Mouse (Mus musculus) lung, embryonic 14.5 days (tissue): ENCODE results near the gene Glp2r. TPM values are rescaled to one million over a fixed set of nuclear protein-coding genes. Genes with fewer than 3 reads are reported as not detected.
A peak's percentile ranks its signal among the peaks of the same experiment; 100 is the strongest.

Source experiments
- ATAC-seq: fragments of 200-750 bp; cut with Nextera tagmentation; 2 replicates; pipeline ENCODE4 v1.8.0; 2017; ENCODE audit warnings: mild to moderate bottlenecking, moderate TSS enrichment, moderate library complexity; ENCODE audit not compliant: insufficient read depth
- DNase-seq: peaks from one replicate; pipeline ENCODE4 v3.0.0-alpha.2; 2015
- H3K27ac ChIP-seq: fragments of 300-500 bp; sonication (generic); 2 replicates; pipeline ENCODE4 v1.5.1; 2014; ENCODE audit warnings: low read depth, mild to moderate bottlenecking, moderate library complexity
- H3K27me3 ChIP-seq: fragments of 300-500 bp; sonication (generic); 2 replicates; pipeline ENCODE4 v1.6.1; 2014; ENCODE audit warnings: low read length, control low read depth; ENCODE audit not compliant: insufficient read depth
- H3K36me3 ChIP-seq: fragments of 300-500 bp; sonication (generic); 2 replicates; pipeline ENCODE4 v1.6.1; 2014; ENCODE audit warnings: control low read depth; ENCODE audit not compliant: insufficient read depth
- H3K4me1 ChIP-seq: fragments of 300-500 bp; sonication (generic); 2 replicates; pipeline ENCODE4 v1.6.1; 2014; ENCODE audit warnings: antibody characterized with exemption, control low read depth; ENCODE audit not compliant: insufficient read depth
- H3K4me2 ChIP-seq: fragments of 300-500 bp; sonication (generic); 2 replicates; pipeline ENCODE4 v1.6.1; 2014; ENCODE audit warnings: mild to moderate bottlenecking
- H3K4me3 ChIP-seq: fragments of 300-500 bp; sonication (generic); 2 replicates; pipeline ENCODE4 v1.5.1; 2014; ENCODE audit warnings: low read depth, low read length
- H3K9ac ChIP-seq: fragments of 300-500 bp; sonication (generic); 2 replicates; pipeline ENCODE4 v1.6.1; 2014
- H3K9me3 ChIP-seq: fragments of 300-500 bp; sonication (generic); 2 replicates; pipeline ENCODE4 v1.6.1; 2016; ENCODE audit warnings: low read depth, low read length, control low read depth
- CTCF ChIP-seq: IDR thresholded peaks from 2 replicates; pipeline ENCODE4 v1.5.1; 2016; ENCODE audit warnings: antibody characterized with exemption, low read depth
- WGBS: fragments of 180-500 bp; shearing (Covaris S2); extraction: QIAGEN DNeasy Blood & Tissue Kit; methylation state at CpG from one replicate; pipeline ENCODE4 v1.1.7; 2014; 5-methylcytosine and 5-hydroxymethylcytosine counted together
- polyA plus RNA-seq: library from polyadenylated mRNA; unstranded; fragments of >200 nt; fragmentation: Nextera tagmentation; extraction: Ambion mirVana; gene quantifications from 2 replicates; pipeline ENCODE4 v1.2.1, GENCODE M21; 2014

Gene Glp2r
- polyA plus RNA-seq, 1 experiment from 2014 or later, result 0.12 TPM

- Histone ChIP-seq H3K4me1 (no peaks in the 10 kb centered on the region), H3K9me3 (no peaks in the 10 kb centered on the region), H3K4me3 (no peak overlapping the region), H3K36me3 (no peaks in the 10 kb centered on the region), H3K4me2 (no peak overlapping the region), H3K27ac (no peak overlapping the region), H3K9ac (no peak overlapping the region), H3K27me3 (no peaks in the 10 kb centered on the region)
- ATAC-seq, result no peak
- DNase-seq, result no peak
- 94% methylated on average over 4 of the region's 4 CpGs for WGBS
- TF ChIP-seq CTCF, result no peak
Observed at GRCm38 (mm10) chr11:67663437-67663836, 107.5 kb downstream of the Glp2r start.

GRCm38 (mm10) chr11:67661465-67661864 is 109.5 kb downstream of the Glp2r start:
- Histone ChIP-seq H3K27ac (no peak overlapping the region), H3K4me2 (no peak overlapping the region), H3K36me3 (no peaks in the 10 kb centered on the region), H3K4me1 (no peaks in the 10 kb centered on the region), H3K9ac (no peak overlapping the region), H3K9me3 (no peaks in the 10 kb centered on the region), H3K27me3 (no peaks in the 10 kb centered on the region), H3K4me3 (no peak overlapping the region)
- no peak for TF ChIP-seq CTCF
- 87% methylated on average over 8 of the region's 8 CpGs for WGBS
- ATAC-seq, result no peak
- DNase-seq, result no peak

DNA sequence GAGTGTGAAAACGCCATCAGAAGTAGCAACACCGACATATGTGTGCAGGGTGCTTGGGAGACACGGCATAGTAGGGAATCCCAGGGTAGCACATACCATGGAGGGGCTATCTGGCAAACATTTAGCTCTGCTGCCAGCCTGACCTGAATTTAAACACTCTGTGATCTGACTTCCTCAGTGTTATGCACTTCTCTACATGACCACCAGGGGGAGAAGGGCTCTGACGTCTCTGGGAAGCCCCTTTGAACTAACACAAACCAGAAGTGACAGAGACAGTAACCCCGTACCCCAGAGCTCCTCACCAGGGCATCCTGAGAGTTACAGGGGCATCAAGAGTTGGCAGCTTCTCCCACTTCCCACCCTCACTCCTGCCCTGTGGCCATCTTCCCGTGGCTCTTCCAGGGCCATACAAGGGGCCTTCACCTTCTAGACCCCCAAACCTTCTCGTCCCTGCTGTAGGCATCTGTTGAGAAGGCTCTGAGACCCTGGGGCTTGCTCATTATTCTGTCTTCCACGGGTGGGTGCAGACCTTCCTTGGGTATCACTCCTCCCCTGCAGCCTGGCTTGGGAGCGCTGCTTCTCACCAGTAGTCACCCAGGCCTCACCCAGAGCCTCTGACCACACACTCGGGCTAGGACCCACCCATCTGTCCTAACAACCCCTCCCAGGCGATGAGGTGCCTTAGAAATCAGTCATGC is 113.1 kb downstream of the Glp2r start:
- no peak; the same call in 1 of the 2 replicates for ATAC-seq
- WGBS, result 37% methylated on average over 11 of the region's 11 CpGs
- peak; percentile 89 for TF ChIP-seq CTCF

GRCm38 (mm10) chr11:67656811-67657210 is 114.1 kb downstream of the Glp2r start:
- no peak overlapping the region for H3K27ac ChIP-seq
- no peak for DNase-seq
- H3K4me2 ChIP-seq, result no peak overlapping the region
- no peaks in the 10 kb centered on the region for H3K36me3 ChIP-seq
- no peak for ATAC-seq
- no peak for TF ChIP-seq CTCF
- H3K27me3 ChIP-seq, result no peaks in the 10 kb centered on the region
- no peaks in the 10 kb centered on the region for H3K9me3 ChIP-seq
- no peaks in the 10 kb centered on the region for H3K4me1 ChIP-seq
- WGBS, result 86% methylated on average over 9 of the region's 9 CpGs
- no peak overlapping the region for H3K9ac ChIP-seq
- no peak overlapping the region for H3K4me3 ChIP-seq

More for the DNA sequence above, 113.1 kb downstream of the Glp2r start:
- Histone ChIP-seq H3K9me3 (no peaks in the 10 kb centered on the region), H3K4me3 (no peak overlapping the region), H3K4me1 (no peaks in the 10 kb centered on the region), H3K27ac (no peak overlapping the region), H3K36me3 (no peaks in the 10 kb centered on the region), H3K27me3 (no peaks in the 10 kb centered on the region), H3K4me2 (no peak overlapping the region), H3K9ac (no peak overlapping the region)
- DNase-seq, result peak; percentile 83

DNA sequence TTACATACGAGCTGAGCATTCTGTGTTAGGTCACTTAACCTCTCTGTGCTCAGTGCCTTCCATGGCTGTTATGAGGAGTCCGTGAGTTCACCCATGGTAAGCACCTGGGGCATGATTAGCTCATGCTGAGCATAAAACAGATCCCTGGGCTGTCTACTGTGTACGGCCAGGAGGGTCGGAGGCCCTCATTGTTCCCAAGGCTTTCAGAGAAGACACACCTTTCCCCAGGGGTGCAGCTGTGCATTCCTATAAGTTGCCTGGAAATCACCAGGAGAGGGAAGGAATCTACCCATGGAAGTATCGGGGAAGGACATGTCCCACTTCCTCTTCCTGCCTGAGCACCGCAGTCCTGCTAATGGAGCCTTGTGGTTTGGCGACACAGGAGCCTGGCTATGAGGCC is 114.6 kb downstream of the Glp2r start:
- no peaks in the 10 kb centered on the region for H3K36me3 ChIP-seq
- H3K9ac ChIP-seq, result no peak overlapping the region
- H3K27ac ChIP-seq, result no peak overlapping the region
- H3K4me3 ChIP-seq, result no peak overlapping the region
- ATAC-seq (no peak), DNase-seq (no peak)
- no peak for TF ChIP-seq CTCF
- H3K27me3 ChIP-seq, result no peaks in the 10 kb centered on the region
- no peaks in the 10 kb centered on the region for H3K4me1 ChIP-seq
- 73% methylated on average over 7 of the region's 7 CpGs for WGBS
- no peak overlapping the region for H3K4me2 ChIP-seq
- H3K9me3 ChIP-seq, result no peaks in the 10 kb centered on the region

DNA sequence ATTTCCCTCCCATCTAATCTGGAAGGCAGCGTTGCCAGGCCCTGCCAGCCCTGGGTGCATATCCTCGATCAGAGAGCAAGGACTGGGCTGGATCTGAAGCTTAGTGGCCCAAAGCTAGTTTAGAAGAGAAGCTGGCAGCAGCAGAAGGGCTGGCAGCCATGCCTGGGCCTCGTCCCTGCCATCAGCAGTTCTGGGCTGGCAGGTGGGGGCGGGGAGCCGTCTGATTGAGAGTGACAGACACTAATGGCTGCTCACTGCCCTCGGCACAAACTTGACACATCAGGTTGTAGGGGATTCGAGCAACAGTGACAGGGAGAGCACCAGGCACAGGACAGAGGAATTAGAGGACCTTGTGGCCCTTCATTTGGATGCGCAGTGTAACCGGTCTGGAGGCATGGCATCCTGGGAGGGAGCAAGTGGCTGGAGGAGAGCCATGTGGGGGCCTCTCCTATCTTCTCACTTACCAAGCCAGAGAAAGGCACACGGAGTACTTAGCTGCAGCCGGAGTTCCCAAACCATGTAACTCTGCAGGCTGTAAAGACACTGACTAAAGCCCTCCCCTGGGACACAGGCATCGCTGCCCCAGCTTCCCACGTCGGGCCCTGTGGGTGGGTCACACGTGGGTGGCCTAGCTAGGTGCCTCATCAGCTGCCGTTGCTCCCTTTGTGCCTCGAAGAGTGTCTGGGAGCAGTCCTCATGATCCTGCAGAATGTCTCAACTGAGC is 115.6 kb downstream of the Glp2r start:
- no peaks in the 10 kb centered on the region for H3K9me3 ChIP-seq
- no peak overlapping the region for H3K4me3 ChIP-seq
- no peak overlapping the region for H3K9ac ChIP-seq
- TF ChIP-seq CTCF, result no peak
- WGBS, result 63% methylated on average over 17 of the region's 17 CpGs
- H3K27me3 ChIP-seq, result no peaks in the 10 kb centered on the region
- H3K4me2 ChIP-seq, result no peak overlapping the region
- no peak for ATAC-seq
- H3K27ac ChIP-seq, result no peak overlapping the region
- H3K36me3 ChIP-seq, result no peaks in the 10 kb centered on the region
- H3K4me1 ChIP-seq, result no peaks in the 10 kb centered on the region
- DNase-seq, result no peak

DNA sequence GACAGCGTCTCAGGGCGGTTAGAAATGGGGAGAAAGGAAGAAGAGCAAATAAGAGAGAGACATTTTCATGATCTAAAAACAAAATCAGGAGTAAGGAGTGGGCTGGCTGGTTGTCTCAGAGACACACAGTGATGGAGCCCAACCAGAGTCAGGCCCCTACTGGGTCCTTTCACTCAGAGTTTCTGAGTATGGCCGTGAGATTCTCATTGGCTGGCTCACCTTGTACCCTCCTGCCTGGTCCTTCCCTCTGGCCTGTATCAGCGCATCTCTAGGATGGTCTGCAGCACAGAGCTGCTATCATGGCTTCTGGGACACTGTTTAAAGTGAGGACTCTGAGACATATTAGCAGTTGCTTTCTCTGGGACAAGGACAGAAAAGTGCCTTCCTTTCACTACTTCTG is 116.4 kb downstream of the Glp2r start:
- WGBS, result 81% methylated on average over 4 of the region's 4 CpGs
- no peak for TF ChIP-seq CTCF

More for the DNA sequence above, 116.4 kb downstream of the Glp2r start:
- H3K27me3 ChIP-seq, result no peaks in the 10 kb centered on the region
- no peaks in the 10 kb centered on the region for H3K36me3 ChIP-seq
- no peak overlapping the region for H3K27ac ChIP-seq
- no peak overlapping the region for H3K9ac ChIP-seq
- H3K4me3 ChIP-seq, result no peak overlapping the region
- H3K4me2 ChIP-seq, result no peak overlapping the region
- ATAC-seq, result no peak
- H3K4me1 ChIP-seq, result no peaks in the 10 kb centered on the region
- DNase-seq, result no peak
- H3K9me3 ChIP-seq, result no peaks in the 10 kb centered on the region
